Comparison of ENCODE assay signal across 9 mouse cellular contexts in genomic region chr2:30604880-30605761, GRCm38 (mm10). TPM values are rescaled to one million over a fixed set of nuclear protein-coding genes. Genes with fewer than 3 reads are reported as not detected.
DNase-seq lines count a peak whose midpoint lies in the region; ATAC-seq and TF ChIP-seq lines count a peak whose summit lies in the region.
"Had no signal": no experiment of that assay in that cellular context is flagged by ENCODE, and none has a peak within 500 bp of the region (broad histone marks: within the 10 kb centered on the region; RNA-seq: fewer than 3 reads in every experiment).

No protein-coding gene starts in this region.

- peak; percentile 28; the same call in 1 of the 2 replicates for ATAC-seq in heart, embryonic 16.5 days (replicated peaks; ENCODE audit: extremely low read depth, insufficient read depth, low FRiP score)
- peak; percentile 56 for ATAC-seq in limb, embryonic 11.5 days (ENCODE audit: insufficient number of reproducible peaks, low FRiP score, low TSS enrichment, low read depth)

- no peak for TF ChIP-seq EP300 in heart, adult 2 months (IDR thresholded peaks at IDR 0.05; ENCODE audit: insufficient read depth, low read depth, low read length)

- H3K27me3 ChIP-seq in heart, adult 2 months (ENCODE audit: control insufficient read depth, insufficient read depth, low read length), result no peaks in the 10 kb centered on the region
- H3K27me3 ChIP-seq in heart, embryonic 16.5 days (ENCODE audit: control insufficient read depth, insufficient read depth, low read length), result no peaks in the 10 kb centered on the region
- no peaks in the 10 kb centered on the region for H3K27me3 ChIP-seq in limb, embryonic 11.5 days (ENCODE audit: control insufficient read depth, insufficient read depth, low read length)
- H3K27me3 ChIP-seq: CH12.LX had no signal

- no peak for TF ChIP-seq POLR2A in heart, adult 2 months (IDR thresholded peaks at IDR 0.05; ENCODE audit: insufficient read depth, low read depth, low read length)

- no peak for TF ChIP-seq CTCF in heart, adult 2 months (IDR thresholded peaks at IDR 0.05)

- DNase-seq in heart, adult 2 months, result peak; percentile 60 to 65
- no peak for DNase-seq in heart, adult 8-10 months (ENCODE audit: low spot score)
- DNase-seq in embryo, embryonic 9.5 days (ENCODE audit: extremely low spot score), result peak; percentile 81
- peak; percentile 91 for DNase-seq in limb, embryonic 11.5 days (ENCODE audit: low spot score)
- DNase-seq in neural tube, embryonic 10.5 days (ENCODE audit: extremely low spot score, low spot score), result peak; percentile 78
- DNase-seq in right cerebral cortex, postnatal 10 days (ENCODE audit: low spot score in 2 of 2), result no peak
- DNase-seq in thymus, postnatal 25 days, result no peak

- H3K9ac ChIP-seq in heart, adult 2 months (ENCODE audit: low read depth, low read length), result peak overlapping the region; percentile 21; the same call in 1 of the 2 replicates
- H3K9ac ChIP-seq in heart, embryonic 16.5 days (ENCODE audit: low read length), result peak overlapping the region; percentile 54
- H3K9ac ChIP-seq in limb, embryonic 11.5 days (ENCODE audit: low read length), result peak overlapping the region; percentile 38

- H3K36me3 ChIP-seq in heart, adult 2 months (ENCODE audit: control insufficient read depth, insufficient read depth, low read length), result no peaks in the 10 kb centered on the region
- no peaks in the 10 kb centered on the region for H3K36me3 ChIP-seq in heart, embryonic 16.5 days (ENCODE audit: control insufficient read depth, insufficient read depth)
- H3K36me3 ChIP-seq in limb, embryonic 11.5 days (ENCODE audit: control insufficient read depth, insufficient read depth, low read length), result no peaks in the 10 kb centered on the region

- H3K4me3 ChIP-seq in heart, adult 2 months, result peak overlapping the region; percentile 1; the same call in 1 of the 2 replicates
- H3K4me3 ChIP-seq in heart, embryonic 16.5 days (ENCODE audit: low read length), result peak overlapping the region; percentile 17
- H3K4me3 ChIP-seq in limb, embryonic 11.5 days (ENCODE audit: low read depth, low read length), result no peak overlapping the region

- peak overlapping the region; percentile 57; the same call in 1 of the 2 replicates for H3K27ac ChIP-seq in heart, adult 2 months
- H3K27ac ChIP-seq in heart, embryonic 16.5 days (ENCODE audit: low read length), result peak overlapping the region; percentile 58
- H3K27ac ChIP-seq in limb, embryonic 11.5 days (replicated peaks; ENCODE audit: low read depth, low read length), result peak overlapping the region; percentile 93

- intact Hi-C loops in heart, adult 2 months (cut with DNase I), result no loop called here

- no peaks in the 10 kb centered on the region for H3K9me3 ChIP-seq in heart, embryonic 16.5 days (replicated peaks; ENCODE audit: control insufficient read depth, low read length)
- H3K9me3 ChIP-seq in limb, embryonic 11.5 days (ENCODE audit: control insufficient read depth, low read length), result no peaks in the 10 kb centered on the region

- WGBS in heart, adult 2 months, result 7% methylated on average over 32 of the region's 32 CpGs
- 3% methylated on average over 32 of the region's 32 CpGs for WGBS in heart, embryonic 16.5 days
- WGBS in limb, embryonic 11.5 days, result 1% methylated on average over 32 of the region's 32 CpGs

- peaks cover 12% of the 10 kb centered on the region for H3K4me1 ChIP-seq in heart, adult 2 months (ENCODE audit: control insufficient read depth, insufficient read depth, low read length)
- H3K4me1 ChIP-seq in heart, embryonic 16.5 days (ENCODE audit: control insufficient read depth, insufficient read depth, low read length), result peaks cover 44% of the 10 kb centered on the region
- peaks cover 50% of the 10 kb centered on the region for H3K4me1 ChIP-seq in limb, embryonic 11.5 days (ENCODE audit: control insufficient read depth, insufficient read depth, low read length)

- H3K4me2 ChIP-seq in heart, embryonic 16.5 days (ENCODE audit: low read depth, low read length), result peak overlapping the region; percentile 57
- peak overlapping the region; percentile 37; the same call in 1 of the 2 replicates for H3K4me2 ChIP-seq in limb, embryonic 11.5 days (ENCODE audit: low read depth, severe bottlenecking)

- no peaks in the 10 kb centered on the region for H3K79me2 ChIP-seq in heart, adult 2 months (replicated peaks; ENCODE audit: control insufficient read depth, insufficient read depth, low read length)

RNA-seq across cellular contexts. Expression of gene Cstad, which starts 10.3 kb away (rescaled TPM):
- 1 to 10 TPM in 1 of 2 experiments, under 1 TPM in 1; 0.73 to 1.0 TPM for total RNA-seq in heart, adult 2 months (2021)
- polyA plus RNA-seq in heart, adult 2 months (2012; rRNA removed), result 0.32 and 0.76 TPM in 2 replicates
- 1 to 10 TPM in 3 of 4 experiments, under 1 TPM in 1; 0.69 to 2.3 (median 1.5) TPM for total RNA-seq in heart, adult 8-10 months (2022)
- 1.4 TPM in 2 replicates for polyA plus RNA-seq in heart, embryonic 16.5 days (2015; fragmentation: Nextera tagmentation; extraction: Ambion mirVana)
- polyA plus RNA-seq in limb, embryonic 11.5 days (2014; fragmentation: Nextera tagmentation; extraction: Ambion mirVana), result 0.37 and 1.0 TPM in 2 replicates

Comparison
In these comparisons a context has a peak if more than half of its experiments do, and no peak if none do; other contexts are left out.
1. DNase-seq: peak in heart, adult 2 months (2 of 2), embryo, embryonic 9.5 days (single experiment), limb, embryonic 11.5 days (single experiment) and neural tube, embryonic 10.5 days (single experiment); none in heart, adult 8-10 months (single experiment), right cerebral cortex, postnatal 10 days (0 of 2) and thymus, postnatal 25 days (single experiment).
2. Peak in every context shown above with its lines, with median percentiles within 50 percentile points of each other: H3K27ac ChIP-seq and H3K9ac ChIP-seq.